Mouse (Mus musculus): ENCODE measurements around the gene Eno3. TPM values are rescaled to one million over a fixed set of nuclear protein-coding genes. Genes with fewer than 3 reads are reported as not detected.

The Eno3 gene
- polyA plus RNA-seq (2016; fragmentation: Nextera tagmentation; extraction: Ambion mirVana) = 12.0 and 12.7 TPM in 2 replicates

- no peak for ATAC-seq (ENCODE audit: low FRiP score, low read depth)
- Histone ChIP-seq H3K36me3 (peaks cover 23% of the 10 kb centered on the region), H3K9me3 (no peaks in the 10 kb centered on the region), H3K4me2 (replicated peaks) (peak within 1 kb of the TSS; percentile 94), H3K27me3 (peaks cover 8% of the 10 kb centered on the region; the same call in 1 of the 2 replicates), H3K9ac (replicated peaks) (peak within 1 kb of the TSS; percentile 98), H3K27ac (replicated peaks) (peak within 1 kb of the TSS; percentile 97), H3K4me1 (peaks cover 36% of the 10 kb centered on the region), H3K4me3 (peak within 1 kb of the TSS; percentile 99)
- WGBS = 13% methylated on average over 3 of the region's 3 CpGs
These were observed at the start of gene Eno3 for GRCm38 (mm10) chr11:70656964-70657363. Gene Eno3, plus strand, starts transcription at chr11:70657202.

- Histone ChIP-seq H3K9ac (replicated peaks) (no peak overlapping the region), H3K36me3 (peaks cover 83% of the 10 kb centered on the region), H3K9me3 (no peaks in the 10 kb centered on the region), H3K4me2 (replicated peaks) (no peak overlapping the region), H3K27ac (replicated peaks) (no peak overlapping the region), H3K27me3 (no peaks in the 10 kb centered on the region), H3K4me1 (no peaks in the 10 kb centered on the region), H3K4me3 (no peak overlapping the region)
- 90% methylated on average over 9 of the region's 9 CpGs for WGBS
- ATAC-seq (ENCODE audit: low FRiP score, low read depth) = no peak
These were observed 49.4 kb upstream of the Eno3 start for GRCm38 (mm10) chr11:70607611-70608010.

DNA sequence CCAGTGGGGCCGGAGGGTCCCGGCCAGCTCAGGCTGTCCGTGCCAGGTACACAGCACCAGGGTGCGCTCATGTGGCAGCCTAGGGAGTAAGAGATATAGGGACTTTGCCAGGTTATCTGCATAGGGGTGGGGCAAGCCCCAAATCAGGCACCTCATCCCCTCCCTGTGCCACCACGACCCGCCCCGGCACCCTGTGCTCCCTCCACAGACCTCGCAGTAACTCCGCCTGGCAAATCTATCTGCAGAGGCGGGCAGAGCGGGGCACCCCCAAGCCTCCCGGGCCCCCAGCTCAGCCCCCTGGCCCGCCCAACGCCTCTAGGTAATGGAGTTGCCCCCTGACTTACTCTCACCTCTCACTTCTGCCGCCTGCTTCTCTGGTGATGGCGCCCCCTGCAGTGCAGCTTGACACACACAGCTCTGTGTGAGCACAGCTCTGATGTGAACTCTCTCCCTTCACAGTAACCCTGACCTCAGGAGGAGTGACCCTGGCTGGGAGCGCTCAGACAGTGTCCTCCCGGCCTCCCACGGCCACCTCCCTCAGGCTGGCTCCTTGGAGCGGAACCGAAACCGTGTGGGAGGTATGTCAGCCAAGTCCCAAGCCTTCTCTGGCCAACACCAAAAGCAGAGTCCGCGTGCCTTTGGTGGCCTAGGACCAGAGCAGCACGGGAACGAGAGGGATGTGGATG, 48.5 kb upstream of the Eno3 start:
- no peak overlapping the region for H3K4me2 ChIP-seq (replicated peaks)
- H3K9ac ChIP-seq (replicated peaks) = no peak overlapping the region
- no peak overlapping the region for H3K4me3 ChIP-seq
- 89% methylated on average over 25 of the region's 26 CpGs for whole genome bisulfite sequencing
- H3K9me3 ChIP-seq = no peaks in the 10 kb centered on the region
- H3K36me3 ChIP-seq = peaks cover 92% of the 10 kb centered on the region
- no peak overlapping the region for H3K27ac ChIP-seq (replicated peaks)
- no peaks in the 10 kb centered on the region for H3K4me1 ChIP-seq
- ATAC-seq (ENCODE audit: low FRiP score, low read depth) = no peak
- no peaks in the 10 kb centered on the region for H3K27me3 ChIP-seq

DNA sequence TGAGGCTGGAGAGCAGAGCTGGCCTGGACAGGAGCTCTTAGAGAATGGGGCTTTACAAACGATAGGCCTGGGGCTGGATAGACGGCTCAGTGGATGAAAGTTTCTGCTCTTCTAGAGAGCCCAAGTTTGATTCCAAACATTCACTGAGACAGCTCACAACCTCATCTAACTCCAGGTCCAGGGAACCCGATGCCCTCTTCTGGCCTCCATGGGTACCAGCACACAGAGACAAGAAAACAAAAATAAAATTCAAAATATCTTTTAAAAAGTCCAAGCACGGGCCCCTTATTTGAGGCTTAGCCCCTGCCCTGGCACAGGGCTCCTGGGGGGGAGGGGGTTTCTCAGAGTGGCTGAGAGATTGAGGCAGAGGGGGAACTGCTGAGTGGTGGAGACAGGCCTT, 46.2 kb upstream of the Eno3 start:
- Histone ChIP-seq H3K27ac (replicated peaks) (no peak overlapping the region), H3K4me2 (replicated peaks) (no peak overlapping the region), H3K4me3 (no peak overlapping the region), H3K9ac (replicated peaks) (no peak overlapping the region), H3K27me3 (peaks cover 8% of the 10 kb centered on the region), H3K9me3 (no peaks in the 10 kb centered on the region), H3K36me3 (peaks cover 77% of the 10 kb centered on the region), H3K4me1 (peaks cover 11% of the 10 kb centered on the region)
- ATAC-seq (ENCODE audit: low FRiP score, low read depth) = no peak
- WGBS = 78% methylated on average over 4 of the region's 4 CpGs

- peaks cover 60% of the 10 kb centered on the region for H3K36me3 ChIP-seq
These were observed 44.5 kb upstream of the Eno3 start for GRCm38 (mm10) chr11:70612505-70612904.

GRCm38 (mm10) chr11:70615074-70615473, 41.9 kb upstream of the Eno3 start:
- Histone ChIP-seq H3K4me3 (peak overlapping the region; percentile 29), H3K27me3 (peaks cover 16% of the 10 kb centered on the region), H3K36me3 (peaks cover 34% of the 10 kb centered on the region), H3K9me3 (no peaks in the 10 kb centered on the region), H3K4me1 (peaks cover 13% of the 10 kb centered on the region), H3K4me2 (replicated peaks) (peak overlapping the region; percentile 53), H3K27ac (replicated peaks) (no peak overlapping the region), H3K9ac (replicated peaks) (peak overlapping the region; percentile 43; the same call in 1 of the 2 replicates)
- ATAC-seq (ENCODE audit: low FRiP score, low read depth) = no peak
- WGBS = under 1% methylated on average over 17 of the region's 17 CpGs

More at GRCm38 (mm10) chr11:70612505-70612904, 44.5 kb upstream of the Eno3 start:
- H3K9ac ChIP-seq (replicated peaks) = no peak overlapping the region
- H3K4me3 ChIP-seq = no peak overlapping the region
- H3K4me2 ChIP-seq (replicated peaks) = no peak overlapping the region
- no peaks in the 10 kb centered on the region for H3K9me3 ChIP-seq
- H3K4me1 ChIP-seq = peaks cover 13% of the 10 kb centered on the region
- 77% methylated on average over 7 of the region's 7 CpGs for WGBS
- no peak overlapping the region for H3K27ac ChIP-seq (replicated peaks)
- ATAC-seq (ENCODE audit: low FRiP score, low read depth) = no peak
- H3K27me3 ChIP-seq = peaks cover 16% of the 10 kb centered on the region

- Histone ChIP-seq H3K36me3 (peaks cover 29% of the 10 kb centered on the region), H3K9ac (replicated peaks) (peak within 1 kb of the TSS; percentile 43; the same call in 1 of the 2 replicates), H3K4me2 (replicated peaks) (peak within 1 kb of the TSS; percentile 53), H3K4me1 (peaks cover 13% of the 10 kb centered on the region), H3K27ac (replicated peaks) (no peak within 1 kb of the TSS), H3K9me3 (no peaks in the 10 kb centered on the region), H3K27me3 (peaks cover 16% of the 10 kb centered on the region), H3K4me3 (peak within 1 kb of the TSS; percentile 29)
- ATAC-seq (ENCODE audit: low FRiP score, low read depth) = no peak
- 10% methylated on average over 21 of the region's 21 CpGs for WGBS
These were observed 41.4 kb upstream of the Eno3 start, which contains the start of gene 4930544D05Rik for GRCm38 (mm10) chr11:70615516-70616093. Gene 4930544D05Rik, plus strand, starts transcription at chr11:70615848.

- WGBS = 47% methylated on average over 1 of the region's 1 CpGs
These were observed 37.9 kb upstream of the Eno3 start, which contains the start of gene Chrne for GRCm38 (mm10) chr11:70619101-70619500. Gene Chrne, minus strand, starts transcription at chr11:70619216.

DNA sequence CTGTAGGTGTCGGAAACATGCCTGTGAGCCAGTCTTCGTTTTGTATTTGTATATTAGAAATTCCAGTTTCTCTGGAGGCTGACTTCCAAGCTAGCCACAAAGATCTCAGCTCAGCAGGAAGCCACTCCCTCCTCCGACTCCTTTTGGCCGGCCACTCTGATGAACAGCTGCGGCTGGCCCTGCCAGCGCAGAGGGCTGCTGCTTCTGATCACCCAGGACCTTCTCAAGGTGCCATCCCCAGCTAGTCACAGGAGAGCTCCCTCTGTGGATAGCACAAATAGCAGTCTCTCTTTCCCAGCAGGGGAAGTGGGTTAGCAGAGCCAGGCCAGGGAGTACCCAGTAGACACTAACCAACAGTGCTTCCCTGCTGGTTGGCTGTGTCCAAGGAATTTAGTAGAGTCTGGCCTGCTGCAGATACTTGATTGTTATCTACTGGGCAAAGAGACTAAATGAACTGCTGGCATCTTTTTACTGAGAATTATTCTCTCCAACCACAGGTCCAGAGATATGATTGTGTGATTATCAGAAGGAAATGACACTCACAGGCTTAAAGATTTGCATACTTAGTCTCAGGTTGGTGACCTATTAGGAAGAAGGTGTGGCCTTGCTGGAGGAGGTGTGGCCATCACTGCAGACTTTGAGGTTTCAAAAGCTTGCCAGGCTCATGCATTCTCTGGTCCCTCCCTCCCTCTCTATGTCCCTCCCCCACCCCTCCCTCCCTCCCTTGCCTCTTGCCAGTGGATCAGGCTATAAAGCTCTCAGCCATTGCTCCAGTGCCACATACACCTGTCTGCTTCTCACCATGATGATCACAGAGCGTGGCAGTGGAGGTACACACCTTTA, 34.8 kb upstream of the Eno3 start:
- no peaks in the 10 kb centered on the region for H3K9me3 ChIP-seq
- no peak overlapping the region for H3K9ac ChIP-seq (replicated peaks)
- H3K4me1 ChIP-seq = no peaks in the 10 kb centered on the region
- H3K36me3 ChIP-seq = no peaks in the 10 kb centered on the region
- no peak for ATAC-seq (ENCODE audit: low FRiP score, low read depth)
- H3K4me2 ChIP-seq (replicated peaks) = no peak overlapping the region
- H3K27me3 ChIP-seq = peaks cover 4% of the 10 kb centered on the region; the same call in 1 of the 2 replicates
- H3K4me3 ChIP-seq = no peak overlapping the region
- no peak overlapping the region for H3K27ac ChIP-seq (replicated peaks)
- 47% methylated on average over 7 of the region's 7 CpGs for WGBS

More at GRCm38 (mm10) chr11:70619101-70619500, 37.9 kb upstream of the Eno3 start, which contains the start of gene Chrne:
- Histone ChIP-seq H3K4me3 (no peak within 1 kb of the TSS), H3K9me3 (no peaks in the 10 kb centered on the region), H3K4me2 (replicated peaks) (no peak within 1 kb of the TSS), H3K27me3 (peaks cover 20% of the 10 kb centered on the region), H3K36me3 (no peaks in the 10 kb centered on the region), H3K9ac (replicated peaks) (no peak within 1 kb of the TSS), H3K27ac (replicated peaks) (no peak within 1 kb of the TSS), H3K4me1 (peaks cover 13% of the 10 kb centered on the region)
- no peak for ATAC-seq (ENCODE audit: low FRiP score, low read depth)

- no peak overlapping the region for H3K4me2 ChIP-seq (replicated peaks)
- no peak overlapping the region for H3K9ac ChIP-seq (replicated peaks)
- H3K9me3 ChIP-seq = no peaks in the 10 kb centered on the region
- 87% methylated on average over 10 of the region's 10 CpGs for WGBS
- no peak overlapping the region for H3K4me3 ChIP-seq
- no peaks in the 10 kb centered on the region for H3K4me1 ChIP-seq
- H3K36me3 ChIP-seq = no peaks in the 10 kb centered on the region
- H3K27ac ChIP-seq (replicated peaks) = no peak overlapping the region
- no peak for ATAC-seq (ENCODE audit: low FRiP score, low read depth)
- peaks cover 4% of the 10 kb centered on the region; the same call in 1 of the 2 replicates for H3K27me3 ChIP-seq
These were observed 33.8 kb upstream of the Eno3 start for GRCm38 (mm10) chr11:70623053-70623742.

- Histone ChIP-seq H3K9ac (replicated peaks) (no peak overlapping the region), H3K9me3 (no peaks in the 10 kb centered on the region), H3K36me3 (no peaks in the 10 kb centered on the region), H3K4me1 (no peaks in the 10 kb centered on the region), H3K4me3 (no peak overlapping the region), H3K4me2 (replicated peaks) (no peak overlapping the region), H3K27ac (replicated peaks) (no peak overlapping the region), H3K27me3 (peaks cover 4% of the 10 kb centered on the region; the same call in 1 of the 2 replicates)
- 55% methylated on average over 4 of the region's 4 CpGs for WGBS
- ATAC-seq (ENCODE audit: low FRiP score, low read depth) = no peak
These were observed 31.5 kb upstream of the Eno3 start for GRCm38 (mm10) chr11:70625473-70625872.

All from midbrain, embryonic 12.5 days (tissue).